Mouse (Mus musculus) limb, embryonic 12.5 days (tissue): ENCODE measurements around the gene Orc3. TPM values are rescaled to one million over a fixed set of nuclear protein-coding genes. Genes with fewer than 3 reads are reported as not detected.
"Not testable (repeated sequence)": the region's sequence is repeated elsewhere in the genome, so short reads cannot be mapped to it uniquely, and the experiment has no call there.

Experiments
- ATAC-seq: fragments of 200-750 bp; cut with Nextera tagmentation; 2 replicates; pipeline ENCODE4 v1.8.0; 2017; ENCODE audit warnings: low read depth, moderate TSS enrichment; ENCODE audit not compliant: insufficient number of reproducible peaks, insufficient read depth, low FRiP score, low TSS enrichment
- H3K27ac ChIP-seq: fragments of 300-500 bp; sonication (generic); 2 replicates; pipeline ENCODE4 v1.5.1; 2016; ENCODE audit warnings: mild to moderate bottlenecking, moderate library complexity
- H3K27me3 ChIP-seq: fragments of 300-500 bp; sonication (generic); 2 replicates; pipeline ENCODE4 v1.6.1; 2016; ENCODE audit warnings: mild to moderate bottlenecking, moderate library complexity
- H3K36me3 ChIP-seq: fragments of 300-500 bp; sonication (generic); 2 replicates; pipeline ENCODE4 v1.6.1; 2016; ENCODE audit warnings: mild to moderate bottlenecking, moderate library complexity
- H3K4me1 ChIP-seq: fragments of 300-500 bp; sonication (generic); replicated peaks from 2 replicates; pipeline ENCODE4 v1.6.1; 2016
- H3K4me2 ChIP-seq: fragments of 300-500 bp; sonication (generic); 2 replicates; pipeline ENCODE4 v1.6.1; 2016; ENCODE audit warnings: mild to moderate bottlenecking, moderate library complexity
- H3K4me3 ChIP-seq: fragments of 300-500 bp; sonication (generic); replicated peaks from 2 replicates; pipeline ENCODE4 v1.5.1; 2016; ENCODE audit warnings: mild to moderate bottlenecking
- H3K9ac ChIP-seq: fragments of 300-500 bp; sonication (generic); replicated peaks from 2 replicates; pipeline ENCODE4 v1.6.1; 2016; ENCODE audit warnings: mild to moderate bottlenecking, moderate library complexity
- H3K9me3 ChIP-seq: fragments of 300-500 bp; sonication (generic); 2 replicates; pipeline ENCODE4 v1.6.1; 2016; ENCODE audit warnings: mild to moderate bottlenecking, moderate library complexity
- whole genome bisulfite sequencing: fragments of 180-500 bp; shearing (Covaris S2); methylation state at CpG from one replicate; pipeline ENCODE4 v1.1.7; 2016; 5-methylcytosine and 5-hydroxymethylcytosine counted together
- polyA plus RNA-seq: library from polyadenylated mRNA; unstranded; fragments of >200 nt; fragmentation: Nextera tagmentation; extraction: Ambion mirVana; gene quantifications from 2 replicates; pipeline ENCODE4 v1.2.1, GENCODE M21; 2016

Gene Orc3
- polyA plus RNA-seq, 1 experiment from 2014 or later, result 105 TPM

DNA sequence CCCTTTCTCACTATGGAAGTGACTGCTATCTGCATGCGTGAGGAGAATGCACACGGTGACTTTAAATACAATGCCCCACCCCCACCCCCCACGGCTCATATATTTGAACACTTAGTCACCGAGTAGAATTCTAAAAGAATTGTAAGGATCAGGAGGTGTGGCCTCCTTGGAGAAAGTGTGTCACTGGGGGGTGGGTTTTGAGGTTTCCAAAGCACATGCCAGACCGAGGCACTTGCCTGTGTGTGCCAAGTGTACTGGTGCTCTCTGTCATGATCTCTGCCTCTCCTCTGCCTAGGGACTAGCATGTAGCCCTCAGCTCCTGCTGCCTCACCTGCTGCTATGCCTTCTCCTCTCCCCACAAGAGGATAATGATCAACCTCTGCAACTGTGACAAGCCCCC is 32.3 kb downstream of the Orc3 start:
- H3K36me3 ChIP-seq, result peaks cover 82% of the 10 kb centered on the region
- no peak overlapping the region for H3K27ac ChIP-seq
- no peak overlapping the region for H3K4me2 ChIP-seq
- H3K4me1 ChIP-seq, result no peaks in the 10 kb centered on the region
- no peaks in the 10 kb centered on the region for H3K27me3 ChIP-seq
- no peak for ATAC-seq
- H3K4me3 ChIP-seq, result no peak overlapping the region
- 82% methylated on average over 5 of the region's 5 CpGs for WGBS
- no peaks in the 10 kb centered on the region for H3K9me3 ChIP-seq
- H3K9ac ChIP-seq, result no peak overlapping the region

DNA sequence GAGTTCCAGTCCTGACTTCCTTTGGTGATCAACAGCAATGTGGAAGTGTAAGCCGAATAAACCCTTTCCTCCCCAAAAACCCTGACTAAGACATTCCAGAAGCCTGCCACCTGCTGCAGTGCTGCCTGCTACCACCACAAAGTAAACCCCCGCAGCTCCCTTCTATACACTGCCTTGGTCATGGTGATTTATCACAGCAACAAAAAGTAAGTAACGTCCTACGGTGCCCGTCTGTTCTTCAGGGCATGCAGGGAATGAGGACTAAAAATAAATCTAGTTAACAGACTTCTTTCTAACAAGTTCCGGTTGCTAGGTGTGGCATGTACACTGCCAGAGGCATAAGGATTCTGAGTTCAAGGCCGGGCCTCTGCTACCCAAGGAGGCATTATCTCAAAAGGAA is 32.8 kb downstream of the Orc3 start:
- Histone ChIP-seq H3K4me3 (no peak overlapping the region), H3K9me3 (no peaks in the 10 kb centered on the region), H3K4me2 (no peak overlapping the region), H3K36me3 (peaks cover 82% of the 10 kb centered on the region), H3K4me1 (no peaks in the 10 kb centered on the region), H3K9ac (no peak overlapping the region), H3K27ac (no peak overlapping the region), H3K27me3 (no peaks in the 10 kb centered on the region)
- 77% methylated on average over 7 of the region's 7 CpGs for WGBS
- ATAC-seq, result no peak

DNA sequence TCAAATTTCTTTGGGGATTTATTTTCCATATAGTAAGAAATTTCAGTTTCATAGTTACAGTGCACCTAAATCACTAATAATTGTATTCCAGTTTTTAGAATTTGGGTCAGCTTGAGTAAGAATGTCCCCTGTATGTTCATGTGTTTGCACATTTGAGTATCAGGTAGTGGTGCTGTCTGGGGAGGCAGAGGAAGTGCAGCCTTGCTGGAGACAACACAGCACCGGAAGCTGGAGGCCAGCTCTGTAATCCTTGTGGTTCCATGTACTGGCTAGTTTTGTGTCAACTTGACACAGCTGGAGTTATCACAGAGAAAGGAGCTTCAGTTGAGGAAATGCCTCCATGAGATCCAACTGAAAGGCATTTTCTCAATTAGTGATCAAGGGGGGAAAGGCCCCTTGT is 33.3 kb downstream of the Orc3 start:
- H3K27ac ChIP-seq, H3K27me3 ChIP-seq, H3K4me2 ChIP-seq, H3K4me3 ChIP-seq, H3K4me1 ChIP-seq, H3K9ac ChIP-seq, ATAC-seq, H3K9me3 ChIP-seq: not testable (repeated sequence)
- WGBS, result 80% methylated on average over 1 of the region's 1 CpGs
- peaks cover 84% of the 10 kb centered on the region for H3K36me3 ChIP-seq

DNA sequence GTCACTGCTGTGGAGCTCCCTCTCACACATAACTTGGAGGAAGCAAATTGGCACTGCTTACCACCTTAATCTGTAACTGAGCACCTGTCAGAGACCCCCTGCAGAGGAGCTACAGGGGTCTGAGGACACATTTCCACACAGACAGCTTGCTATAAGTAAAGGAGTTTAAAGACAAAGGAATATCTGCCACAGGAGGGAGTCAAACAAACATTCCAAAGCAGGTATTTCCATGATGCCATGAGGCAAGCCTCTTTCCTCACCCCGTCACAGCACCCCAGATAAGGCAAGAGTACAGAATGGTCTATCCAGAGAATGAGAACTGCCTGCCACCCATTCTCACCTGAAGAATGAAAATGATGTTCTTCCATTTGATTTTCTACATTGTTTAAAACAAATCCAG is 35.5 kb downstream of the Orc3 start:
- 80% methylated on average over 1 of the region's 1 CpGs for WGBS
- Histone ChIP-seq H3K9ac (no peak overlapping the region), H3K27ac (no peak overlapping the region), H3K4me1 (no peaks in the 10 kb centered on the region), H3K4me3 (no peak overlapping the region), H3K4me2 (no peak overlapping the region), H3K9me3 (no peaks in the 10 kb centered on the region), H3K36me3 (peaks cover 94% of the 10 kb centered on the region), H3K27me3 (no peaks in the 10 kb centered on the region)
- no peak for ATAC-seq

DNA sequence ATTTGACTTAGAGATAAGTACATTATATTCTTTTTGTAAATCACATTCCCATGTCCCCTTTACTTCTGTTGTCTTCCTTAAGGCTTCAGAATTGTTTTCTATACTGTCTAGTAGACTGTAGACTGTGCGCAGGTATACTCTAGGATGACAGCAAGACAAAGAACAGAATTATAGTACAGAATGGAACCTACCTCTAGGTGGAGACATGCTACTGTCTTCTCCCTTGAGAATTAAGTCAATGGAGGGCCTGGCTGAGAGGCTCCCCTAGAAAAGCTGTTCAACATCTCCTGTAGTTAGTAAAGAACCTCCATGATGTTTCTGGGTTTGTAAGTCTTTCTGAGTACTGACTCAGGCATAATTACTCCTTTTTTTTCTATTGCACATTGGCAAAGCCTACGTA is 37.7 kb downstream of the Orc3 start:
- Histone ChIP-seq H3K4me1 (no peaks in the 10 kb centered on the region), H3K27ac (no peak overlapping the region), H3K27me3 (no peaks in the 10 kb centered on the region), H3K9me3 (no peaks in the 10 kb centered on the region), H3K36me3 (peaks cover 92% of the 10 kb centered on the region), H3K4me3 (no peak overlapping the region), H3K4me2 (no peak overlapping the region), H3K9ac (no peak overlapping the region)
- WGBS, result 98% methylated on average over 2 of the region's 2 CpGs
- no peak for ATAC-seq

DNA sequence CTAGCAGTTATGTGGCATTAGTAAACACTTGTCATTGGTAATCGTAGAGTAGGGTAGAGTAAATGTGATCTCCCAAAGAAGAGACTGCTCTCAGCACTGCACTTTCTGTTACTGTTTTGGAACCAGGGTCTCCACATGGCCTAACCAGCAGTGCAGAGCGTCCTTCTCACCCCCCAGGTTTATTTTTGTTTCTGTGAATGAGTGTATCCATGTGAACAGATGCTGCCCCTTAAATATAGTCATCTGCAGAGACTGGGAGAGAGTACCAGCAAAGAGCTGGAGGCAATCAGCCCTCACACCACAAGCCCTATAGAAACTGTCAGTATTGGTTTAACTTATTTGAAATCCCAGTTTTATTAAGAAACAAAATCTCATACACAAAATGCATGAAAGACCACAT is 41.9 kb downstream of the Orc3 start:
- no peak overlapping the region for H3K4me2 ChIP-seq
- H3K4me3 ChIP-seq, result no peak overlapping the region
- WGBS, result 83% methylated on average over 2 of the region's 2 CpGs
- H3K4me1 ChIP-seq, result no peaks in the 10 kb centered on the region
- H3K36me3 ChIP-seq, result peaks cover 94% of the 10 kb centered on the region
- no peaks in the 10 kb centered on the region for H3K9me3 ChIP-seq
- no peak for ATAC-seq
- no peak overlapping the region for H3K9ac ChIP-seq
- H3K27ac ChIP-seq, result no peak overlapping the region
- H3K27me3 ChIP-seq, result no peaks in the 10 kb centered on the region

DNA sequence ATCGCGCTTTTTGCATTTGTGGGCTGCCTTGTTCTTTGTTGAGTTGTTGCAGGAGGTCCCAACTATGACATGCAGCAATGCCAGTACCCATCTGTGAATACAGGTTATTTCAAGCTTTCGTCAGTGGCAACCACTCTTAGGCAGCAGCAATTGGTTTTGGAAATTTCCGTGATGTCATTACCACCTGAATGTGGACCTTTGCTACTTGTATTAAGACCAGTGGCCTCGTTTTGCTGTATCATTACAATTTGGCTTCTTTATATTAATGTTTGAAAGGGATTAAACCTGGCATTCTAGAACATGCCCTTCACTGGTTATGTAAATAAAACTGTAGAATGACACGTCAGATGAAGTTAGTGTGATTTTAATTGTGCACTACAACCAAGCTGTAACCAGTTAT is 48.5 kb downstream of the Orc3 start:
- whole genome bisulfite sequencing, result 90% methylated on average over 6 of the region's 6 CpGs
- H3K9me3 ChIP-seq, result no peaks in the 10 kb centered on the region
- no peak overlapping the region for H3K4me3 ChIP-seq
- ATAC-seq, result no peak
- no peak overlapping the region for H3K27ac ChIP-seq
- H3K27me3 ChIP-seq, result no peaks in the 10 kb centered on the region
- H3K4me2 ChIP-seq, result no peak overlapping the region
- H3K9ac ChIP-seq, result no peak overlapping the region
- peaks cover 72% of the 10 kb centered on the region for H3K36me3 ChIP-seq
- no peaks in the 10 kb centered on the region for H3K4me1 ChIP-seq

DNA sequence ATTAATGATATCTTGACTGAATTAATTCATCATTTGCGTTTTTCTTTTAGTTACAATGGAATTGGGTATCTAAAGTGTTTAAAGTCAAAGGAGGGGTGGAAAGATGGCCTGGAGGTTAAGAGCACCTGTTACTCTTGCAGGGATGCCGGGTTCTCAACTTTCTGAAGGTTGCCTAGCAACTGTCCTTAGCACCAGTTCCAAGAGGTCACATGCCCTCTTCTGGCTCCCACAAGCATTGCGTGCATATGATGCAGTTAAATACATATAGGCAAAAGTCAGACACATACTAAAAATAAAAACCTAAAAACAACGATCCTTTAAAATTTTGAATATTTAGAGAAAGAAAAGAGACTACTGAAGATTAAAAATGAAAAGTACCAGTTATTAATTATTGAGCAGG is 53.8 kb downstream of the Orc3 start:
- WGBS, result 58% methylated on average over 4 of the region's 4 CpGs
- Histone ChIP-seq H3K27ac (no peak overlapping the region), H3K4me1 (peaks cover 10% of the 10 kb centered on the region), H3K9me3 (no peaks in the 10 kb centered on the region), H3K4me2 (no peak overlapping the region), H3K36me3 (peaks cover 24% of the 10 kb centered on the region), H3K27me3 (no peaks in the 10 kb centered on the region), H3K9ac (no peak overlapping the region), H3K4me3 (no peak overlapping the region)
- no peak for ATAC-seq

DNA sequence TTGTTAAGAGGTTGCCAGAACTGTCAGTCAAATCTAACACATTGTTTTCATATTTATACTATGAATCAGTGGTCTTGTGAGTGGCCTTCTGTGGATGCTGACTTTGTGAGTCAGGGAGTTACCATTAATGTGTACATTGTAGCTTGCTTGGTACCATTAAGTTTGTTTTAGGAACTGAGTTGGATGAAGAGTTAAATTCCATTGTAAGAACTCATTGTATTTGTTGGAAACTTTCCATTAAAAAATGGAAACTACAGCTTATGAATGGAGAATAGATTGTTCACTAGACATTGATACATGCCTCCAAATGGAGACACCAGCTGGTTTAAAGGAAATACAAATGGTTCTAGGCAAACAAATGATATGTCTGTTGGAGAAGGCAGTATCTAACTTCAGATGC is 58.6 kb downstream of the Orc3 start:
- Histone ChIP-seq H3K4me1 (peaks cover 31% of the 10 kb centered on the region), H3K9me3 (no peaks in the 10 kb centered on the region), H3K27me3 (no peaks in the 10 kb centered on the region)

DNA sequence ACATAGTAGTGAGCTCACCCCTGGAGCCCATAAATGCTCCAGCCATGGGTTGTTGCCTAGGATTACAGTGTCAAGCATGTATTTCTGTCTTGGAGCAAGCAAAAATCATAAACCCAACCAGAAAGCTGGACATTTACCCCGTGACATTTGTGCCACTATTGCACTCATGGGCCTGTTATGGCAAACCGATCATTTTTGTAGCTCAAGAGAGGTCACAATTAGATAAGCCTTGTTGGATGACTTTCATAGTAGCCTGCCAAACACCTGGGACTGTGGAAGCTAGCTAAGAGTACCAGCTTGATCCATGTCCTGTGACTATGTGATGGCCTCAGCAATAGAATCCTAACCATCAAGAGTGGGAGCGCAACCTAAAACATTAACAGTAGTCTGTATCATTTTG is 59.1 kb downstream of the Orc3 start:
- Histone ChIP-seq H3K9ac (no peak overlapping the region), H3K27ac (no peak overlapping the region), H3K4me1 (peaks cover 31% of the 10 kb centered on the region), H3K9me3 (no peaks in the 10 kb centered on the region), H3K27me3 (no peaks in the 10 kb centered on the region), H3K36me3 (peaks cover 7% of the 10 kb centered on the region; the same call in 1 of the 2 replicates), H3K4me3 (no peak overlapping the region), H3K4me2 (no peak overlapping the region)
- ATAC-seq, result no peak
- 98% methylated on average over 3 of the region's 3 CpGs for WGBS

More for the DNA sequence above, 58.6 kb downstream of the Orc3 start:
- H3K4me2 ChIP-seq, result no peak overlapping the region
- H3K27ac ChIP-seq, result no peak overlapping the region
- ATAC-seq, result no peak
- H3K36me3 ChIP-seq, result peaks cover 7% of the 10 kb centered on the region; the same call in 1 of the 2 replicates
- H3K4me3 ChIP-seq, result no peak overlapping the region
- no peak overlapping the region for H3K9ac ChIP-seq

DNA sequence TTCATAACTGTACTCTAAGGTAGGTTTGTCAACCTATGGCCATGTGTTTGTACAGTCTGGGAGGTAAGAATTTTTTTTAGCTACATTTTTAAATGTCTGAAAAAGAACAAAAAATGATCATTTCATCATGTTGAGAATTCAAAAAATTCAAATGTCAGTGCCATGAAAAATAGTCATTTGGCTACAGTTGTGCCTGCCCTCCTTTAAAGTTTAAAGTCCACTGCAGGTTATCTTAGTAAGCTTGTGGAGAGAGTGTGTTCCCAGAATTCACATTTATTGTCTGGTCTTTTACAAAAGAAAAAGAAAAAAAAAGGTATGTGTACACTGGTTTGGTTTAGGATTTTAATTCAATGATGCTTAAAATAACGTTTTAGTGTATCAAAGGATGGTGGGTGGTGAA is 60.1 kb downstream of the Orc3 start:
- Histone ChIP-seq H3K4me1 (peaks cover 31% of the 10 kb centered on the region), H3K4me2 (no peak overlapping the region), H3K27me3 (no peaks in the 10 kb centered on the region), H3K27ac (no peak overlapping the region), H3K36me3 (peaks cover 7% of the 10 kb centered on the region; the same call in 1 of the 2 replicates), H3K9me3 (no peaks in the 10 kb centered on the region), H3K4me3 (no peak overlapping the region), H3K9ac (no peak overlapping the region)
- no peak for ATAC-seq
- WGBS, result 73% methylated on average over 1 of the region's 1 CpGs

DNA sequence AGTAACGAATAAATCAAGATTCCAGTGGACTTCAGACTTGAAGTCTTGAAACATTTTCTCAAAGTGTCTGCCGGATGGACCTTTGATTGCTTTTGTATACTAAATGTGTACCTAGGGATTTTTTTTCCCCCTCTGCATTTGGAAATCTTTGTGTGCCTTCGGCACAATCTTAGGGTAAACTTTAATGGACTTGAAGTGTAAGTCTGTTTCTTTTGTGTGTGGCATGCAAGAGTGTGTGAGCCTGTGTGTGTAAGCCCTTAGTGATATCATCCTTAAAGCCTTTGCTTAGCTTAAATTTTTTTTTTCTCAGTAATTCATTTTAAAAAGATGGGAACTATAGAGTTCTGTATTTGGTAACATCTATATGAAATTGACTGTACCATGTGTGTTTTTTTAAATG is 62.8 kb downstream of the Orc3 start:
- H3K9ac ChIP-seq, result peak overlapping the region; percentile 97
- H3K4me3 ChIP-seq, result peak overlapping the region; percentile 99
- ATAC-seq, result no peak
- peak overlapping the region; percentile 77 for H3K4me2 ChIP-seq
- peaks cover 24% of the 10 kb centered on the region for H3K4me1 ChIP-seq
- 17% methylated on average over 3 of the region's 3 CpGs for WGBS
- H3K36me3 ChIP-seq, result peaks cover 7% of the 10 kb centered on the region; the same call in 1 of the 2 replicates
- no peaks in the 10 kb centered on the region for H3K27me3 ChIP-seq
- H3K9me3 ChIP-seq, result no peaks in the 10 kb centered on the region
- peak overlapping the region; percentile 95; the same call in 1 of the 2 replicates for H3K27ac ChIP-seq
